Mouse (Mus musculus) olfactory bulb, adult 2 months (tissue): ENCODE measurements around the gene Zfp3. TPM values are rescaled to one million over a fixed set of nuclear protein-coding genes. Genes with fewer than 3 reads are reported as not detected.

Experiments used
- H3K27ac ChIP-seq: fragments of 200-500 bp; 2 replicates; pipeline ENCODE4 v1.5.1; 2012; ENCODE audit warnings: low read depth, low read length; ENCODE audit not compliant: insufficient read depth
- H3K4me1 ChIP-seq: fragments of 200-500 bp; 2 replicates; pipeline ENCODE4 v1.6.1; 2012; ENCODE audit warnings: low read length; ENCODE audit not compliant: control insufficient read depth, insufficient read depth
- H3K4me3 ChIP-seq: fragments of 200-500 bp; 2 replicates; pipeline ENCODE4 v1.5.1; 2012; ENCODE audit warnings: mild to moderate bottlenecking, low read depth, low read length, moderate library complexity; ENCODE audit not compliant: insufficient read depth
- CTCF ChIP-seq: fragments of 200-500 bp; IDR thresholded peaks from 2 replicates; pipeline ENCODE4 v1.5.1; 2012; ENCODE audit warnings: low read depth, mild to moderate bottlenecking, low read length, moderate library complexity; ENCODE audit not compliant: insufficient read depth
- POLR2A ChIP-seq: fragments of 200-500 bp; IDR thresholded peaks from 2 replicates; pipeline ENCODE4 v1.6.1; 2012; ENCODE audit warnings: mild to moderate bottlenecking, low read depth, low read length, moderate library complexity; ENCODE audit not compliant: insufficient read depth
- WGBS: fragments of 180-500 bp; shearing (Covaris S2); methylation state at CpG from one replicate; pipeline ENCODE4 v1.1.7; 2018; 5-methylcytosine and 5-hydroxymethylcytosine counted together
- polyA plus RNA-seq: library from polyadenylated mRNA; stranded (reverse); fragments of >200 nt; gene quantifications from 2 replicates; pipeline ENCODE4 v1.2.4, GENCODE M21; 2012; ENCODE audit warnings: low replicate concordance; ENCODE audit not compliant: missing spikeins, insufficient read depth, insufficient read length

Zfp3 gene
- not detected in 2 replicates for polyA plus RNA-seq

- Histone ChIP-seq H3K4me3 (peak within 1 kb of the TSS; percentile 71), H3K4me1 (peaks cover 6% of the 10 kb centered on the region), H3K27ac (peak within 1 kb of the TSS; percentile 66)
- WGBS: under 1% methylated on average over 78 of the region's 78 CpGs
- TF ChIP-seq CTCF (no peak), POLR2A (peak; percentile 42; the same call in 1 of the 2 replicates)
Measured at GRCm38 (mm10) chr11:70763936-70764808, at the start of gene Zfp3. Gene Zfp3, plus strand, starts transcription at chr11:70764209.

GRCm38 (mm10) chr11:70715832-70716231 is 48.2 kb upstream of the Zfp3 start:
- Histone ChIP-seq H3K4me3 (no peak overlapping the region), H3K4me1 (peaks cover 3% of the 10 kb centered on the region; the same call in 1 of the 2 replicates), H3K27ac (no peak overlapping the region)
- TF ChIP-seq CTCF (no peak), POLR2A (no peak)
- WGBS: 62% methylated on average over 6 of the region's 6 CpGs

- Histone ChIP-seq H3K4me3 (no peak overlapping the region), H3K27ac (no peak overlapping the region), H3K4me1 (no peaks in the 10 kb centered on the region)
- 69% methylated on average over 5 of the region's 5 CpGs for WGBS
- TF ChIP-seq POLR2A: no peak
- TF ChIP-seq CTCF: no peak
Measured at GRCm38 (mm10) chr11:70718481-70718880, 45.5 kb upstream of the Zfp3 start.

- TF ChIP-seq POLR2A: no peak
- no peak for TF ChIP-seq CTCF
- no peak overlapping the region for H3K4me3 ChIP-seq
- WGBS: 87% methylated on average over 3 of the region's 3 CpGs
- no peaks in the 10 kb centered on the region for H3K4me1 ChIP-seq
- H3K27ac ChIP-seq: no peak overlapping the region
Measured at GRCm38 (mm10) chr11:70720567-70720966, 43.4 kb upstream of the Zfp3 start.

- H3K27ac ChIP-seq: no peak overlapping the region
- 98% methylated on average over 3 of the region's 3 CpGs for WGBS
- TF ChIP-seq CTCF (no peak), POLR2A (no peak)
Measured at GRCm38 (mm10) chr11:70721072-70721471, 42.9 kb upstream of the Zfp3 start.

GRCm38 (mm10) chr11:70724706-70725105 is 39.3 kb upstream of the Zfp3 start:
- WGBS: 87% methylated on average over 9 of the region's 9 CpGs
- TF ChIP-seq POLR2A (no peak), CTCF (no peak)
- no peaks in the 10 kb centered on the region for H3K4me1 ChIP-seq
- no peak overlapping the region for H3K27ac ChIP-seq
- no peak overlapping the region for H3K4me3 ChIP-seq

More at GRCm38 (mm10) chr11:70721072-70721471, 42.9 kb upstream of the Zfp3 start:
- Histone ChIP-seq H3K4me3 (no peak overlapping the region), H3K4me1 (no peaks in the 10 kb centered on the region)

- TF ChIP-seq CTCF (no peak), POLR2A (no peak)
- WGBS: 88% methylated on average over 2 of the region's 2 CpGs
- no peaks in the 10 kb centered on the region for H3K4me1 ChIP-seq
Measured at GRCm38 (mm10) chr11:70726585-70726984, 37.4 kb upstream of the Zfp3 start.

GRCm38 (mm10) chr11:70727385-70727784 is 36.6 kb upstream of the Zfp3 start:
- TF ChIP-seq CTCF (no peak), POLR2A (no peak)
- 87% methylated on average over 5 of the region's 5 CpGs for WGBS
- Histone ChIP-seq H3K4me3 (no peak overlapping the region), H3K27ac (no peak overlapping the region), H3K4me1 (no peaks in the 10 kb centered on the region)

More at GRCm38 (mm10) chr11:70726585-70726984, 37.4 kb upstream of the Zfp3 start:
- Histone ChIP-seq H3K27ac (no peak overlapping the region), H3K4me3 (no peak overlapping the region)

- TF ChIP-seq CTCF: no peak
- no peak for TF ChIP-seq POLR2A
- 64% methylated on average over 9 of the region's 9 CpGs for WGBS
- Histone ChIP-seq H3K27ac (0 out of 2 replicates have a peak overlapping the region, but pooled peaks have one; percentile 40), H3K4me3 (no peak overlapping the region), H3K4me1 (no peaks in the 10 kb centered on the region)
Measured at GRCm38 (mm10) chr11:70730427-70731038, 33.5 kb upstream of the Zfp3 start.
